ENCODE assay signal across 18 mouse cellular contexts in genomic region chr17:35071454-35071853, GRCm38 (mm10). TPM values are rescaled to one million over a fixed set of nuclear protein-coding genes. Genes with fewer than 3 reads are reported as not detected.
"Had no signal": no experiment of that assay in that cellular context is flagged by ENCODE, and none has a peak within 500 bp of the region (broad histone marks: within the 10 kb centered on the region; RNA-seq: fewer than 3 reads in every experiment).

No protein-coding gene starts in this region.

- H3K4me3 ChIP-seq: layer of hippocampus, adult 2 months; limb, embryonic 10.5 days; limb, embryonic 13.5 days; liver, embryonic 12.5 days; liver, embryonic 15.5 days had no signal

- DNase-seq: kidney, adult 11 months; layer of hippocampus, adult 9-11 months; liver; lung, adult 18-20 months; lung, postnatal 14 days; lung, postnatal 4 days; midbrain, embryonic 14.5 days; thymus, adult 18-20 months had no signal

- H3K27ac ChIP-seq: kidney, postnatal 0 days; layer of hippocampus, adult 2 months; limb, embryonic 10.5 days; limb, embryonic 13.5 days; liver, embryonic 12.5 days; liver, embryonic 15.5 days had no signal

- H3K36me3 ChIP-seq: limb, embryonic 10.5 days; limb, embryonic 13.5 days; liver, embryonic 12.5 days; liver, embryonic 15.5 days had no signal

- ATAC-seq: liver, embryonic 12.5 days had no signal

RNA-seq across cellular contexts. Expression of gene Ly6g6e, which starts 5.2 kb away (rescaled TPM):
- polyA plus RNA-seq: midbrain, embryonic 11.5 days; midbrain, embryonic 14.5 days; midbrain, postnatal 0 days had no signal

RNA-seq across cellular contexts. Expression of gene Mpig6b, which starts 5.5 kb away (rescaled TPM):
- polyA plus RNA-seq: midbrain, postnatal 0 days had no signal

RNA-seq across cellular contexts. Expression of gene Ly6g6c, which starts 6.3 kb away (rescaled TPM):
- polyA plus RNA-seq: kidney, postnatal 0 days; limb, embryonic 10.5 days; midbrain, embryonic 11.5 days; midbrain, embryonic 14.5 days; midbrain, postnatal 0 days; neural tube, embryonic 11.5 days; neural tube, embryonic 14.5 days had no signal
